Mouse (Mus musculus) right cerebral cortex, postnatal 36 days (tissue): ENCODE data around the gene Osgep.
"Not testable (repeated sequence)": the region's sequence is repeated elsewhere in the genome, so short reads cannot be mapped to it uniquely, and the experiment has no call there.

Source experiments
- DNase-seq, 2 experiments: peaks; one replicate each; pipeline ENCODE4 v3.0.0; 2022; ENCODE audit warnings: low spot score in 2 of 2, mixed read lengths in 1 of 2

Gene Osgep

GRCm38 (mm10) chr14:50891621-50892020, 33.1 kb downstream of the Osgep start:
- no peak for DNase-seq

GRCm38 (mm10) chr14:50876236-50876950, 48.3 kb downstream of the Osgep start:
- peak in 1 of 2 experiments; percentile 36 for DNase-seq

- DNase-seq: no peak
These were observed 49.0 kb downstream of the Osgep start for GRCm38 (mm10) chr14:50875591-50876230.

- DNase-seq: no peak
These were observed 49.5 kb downstream of the Osgep start for GRCm38 (mm10) chr14:50875175-50875574.

- DNase-seq: no peak
These were observed 53.4 kb downstream of the Osgep start for GRCm38 (mm10) chr14:50871284-50871683.

GRCm38 (mm10) chr14:50870805-50871143, 53.9 kb downstream of the Osgep start:
- no peak for DNase-seq

GRCm38 (mm10) chr14:50869889-50870804, 54.5 kb downstream of the Osgep start, which contains the start of gene Tep1:
TSS of gene Tep1 (minus strand) at chr14:50870560.
- peak; percentile 10 to 18 for DNase-seq

- DNase-seq: no peak
These were observed 56.0 kb downstream of the Osgep start for GRCm38 (mm10) chr14:50868656-50869055.

- DNase-seq: no peak
These were observed 56.5 kb downstream of the Osgep start for GRCm38 (mm10) chr14:50868211-50868610.

GRCm38 (mm10) chr14:50866966-50867365, 57.7 kb downstream of the Osgep start:
- DNase-seq: no peak

- DNase-seq: not testable (repeated sequence)
These were observed 59.7 kb downstream of the Osgep start for GRCm38 (mm10) chr14:50865005-50865404.

- no peak for DNase-seq
These were observed 62.1 kb downstream of the Osgep start for GRCm38 (mm10) chr14:50862641-50863040.
